Mouse (Mus musculus) midbrain, embryonic 11.5 days (tissue): ENCODE results near the gene Rspo1. TPM values are rescaled to one million over a fixed set of nuclear protein-coding genes. Genes with fewer than 3 reads are reported as not detected.

Source experiments
- ATAC-seq: fragments of 200-750 bp; cut with Nextera tagmentation; 2 replicates; pipeline ENCODE4 v1.8.0; 2017; ENCODE audit warnings: moderate TSS enrichment, moderate library complexity; ENCODE audit not compliant: low FRiP score
- DNase-seq: peaks from one replicate; pipeline ENCODE4 v3.0.0; 2015; ENCODE audit warnings: low spot score; ENCODE audit errors: missing footprints
- H3K27ac ChIP-seq: fragments of 300-500 bp; sonication (generic); 2 replicates; pipeline ENCODE4 v1.5.1; 2014; ENCODE audit warnings: low read depth, low read length
- H3K27me3 ChIP-seq: fragments of 300-500 bp; sonication (generic); 2 replicates; pipeline ENCODE4 v1.6.1; 2014; ENCODE audit warnings: mild to moderate bottlenecking, low read length, moderate library complexity, mixed read lengths; ENCODE audit not compliant: control insufficient read depth, insufficient read depth
- H3K36me3 ChIP-seq: fragments of 300-500 bp; sonication (generic); 2 replicates; pipeline ENCODE4 v1.6.1; 2014; ENCODE audit warnings: mild to moderate bottlenecking, low read length, moderate library complexity, mixed read lengths; ENCODE audit not compliant: control insufficient read depth, insufficient read depth
- H3K4me1 ChIP-seq: fragments of 300-500 bp; sonication (generic); 2 replicates; pipeline ENCODE4 v1.6.1; 2014; ENCODE audit warnings: low read length; ENCODE audit not compliant: control insufficient read depth, insufficient read depth
- H3K4me2 ChIP-seq: fragments of 300-500 bp; sonication (generic); 2 replicates; pipeline ENCODE4 v1.6.1; 2014; ENCODE audit warnings: mild to moderate bottlenecking, moderate library complexity
- H3K4me3 ChIP-seq: fragments of 300-500 bp; sonication (generic); 2 replicates; pipeline ENCODE4 v1.5.1; 2014; ENCODE audit warnings: low read depth, low read length
- H3K9ac ChIP-seq: fragments of 300-500 bp; sonication (generic); 2 replicates; pipeline ENCODE4 v1.6.1; 2014; ENCODE audit warnings: low read length
- H3K9me3 ChIP-seq: fragments of 300-500 bp; sonication (generic); 2 replicates; pipeline ENCODE4 v1.6.1; 2016; ENCODE audit warnings: low read length; ENCODE audit not compliant: control insufficient read depth
- WGBS: fragments of 180-500 bp; shearing (Covaris S2); extraction: QIAGEN DNeasy Blood & Tissue Kit; methylation state at CpG from one replicate; pipeline ENCODE4 v1.1.7; 2014; 5-methylcytosine and 5-hydroxymethylcytosine counted together
- polyA plus RNA-seq: library from polyadenylated mRNA; unstranded; fragments of >200 nt; fragmentation: Nextera tagmentation; extraction: Ambion mirVana; gene quantifications from 2 replicates; pipeline ENCODE4 v1.2.1, GENCODE M21; 2014

Gene Rspo1
- polyA plus RNA-seq, 1 experiment from 2014 or later = 11.9 TPM

GRCm38 (mm10) chr4:124970194-124970593 is 16.0 kb upstream of the Rspo1 start:
- no peak overlapping the region for H3K27ac ChIP-seq
- H3K9ac ChIP-seq = 0 out of 2 replicates have a peak overlapping the region, but pooled peaks have one; percentile 5
- no peak overlapping the region for H3K4me2 ChIP-seq
- no peaks in the 10 kb centered on the region for H3K36me3 ChIP-seq
- H3K9me3 ChIP-seq = no peaks in the 10 kb centered on the region
- peaks cover 12% of the 10 kb centered on the region for H3K4me1 ChIP-seq
- WGBS = 70% methylated on average over 11 of the region's 11 CpGs
- H3K27me3 ChIP-seq = no peaks in the 10 kb centered on the region
- no peak for DNase-seq
- no peak overlapping the region for H3K4me3 ChIP-seq
- ATAC-seq = no peak

DNA sequence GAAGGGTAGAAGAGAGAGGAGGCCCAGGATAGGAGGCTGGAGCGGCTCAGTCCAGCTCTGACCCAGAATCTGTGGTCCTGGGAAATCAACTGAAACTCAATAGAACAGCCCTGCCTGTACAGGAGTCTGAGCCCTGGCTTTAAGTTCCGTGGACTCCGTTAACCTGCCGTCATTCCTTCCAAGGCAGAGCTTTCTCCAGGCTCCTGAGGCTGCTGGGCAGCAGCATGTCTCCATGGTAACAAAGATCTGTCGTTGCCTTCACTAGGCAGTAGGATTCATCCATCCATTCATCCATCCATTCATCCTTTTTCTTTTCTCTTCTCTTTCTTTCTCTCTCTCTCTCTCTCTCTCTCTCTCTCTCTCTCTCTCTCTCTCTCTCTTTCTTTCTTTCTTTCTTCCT is 15.6 kb upstream of the Rspo1 start:
- DNase-seq (no peak), ATAC-seq (no peak)
- no peak overlapping the region for H3K4me3 ChIP-seq
- H3K4me2 ChIP-seq = no peak overlapping the region
- 0 out of 2 replicates have a peak overlapping the region, but pooled peaks have one; percentile 5 for H3K9ac ChIP-seq
- 33% methylated on average over 5 of the region's 5 CpGs for WGBS
- H3K4me1 ChIP-seq = peaks cover 8% of the 10 kb centered on the region
- H3K9me3 ChIP-seq = no peaks in the 10 kb centered on the region
- no peaks in the 10 kb centered on the region for H3K36me3 ChIP-seq
- no peak overlapping the region for H3K27ac ChIP-seq
- H3K27me3 ChIP-seq = no peaks in the 10 kb centered on the region

DNA sequence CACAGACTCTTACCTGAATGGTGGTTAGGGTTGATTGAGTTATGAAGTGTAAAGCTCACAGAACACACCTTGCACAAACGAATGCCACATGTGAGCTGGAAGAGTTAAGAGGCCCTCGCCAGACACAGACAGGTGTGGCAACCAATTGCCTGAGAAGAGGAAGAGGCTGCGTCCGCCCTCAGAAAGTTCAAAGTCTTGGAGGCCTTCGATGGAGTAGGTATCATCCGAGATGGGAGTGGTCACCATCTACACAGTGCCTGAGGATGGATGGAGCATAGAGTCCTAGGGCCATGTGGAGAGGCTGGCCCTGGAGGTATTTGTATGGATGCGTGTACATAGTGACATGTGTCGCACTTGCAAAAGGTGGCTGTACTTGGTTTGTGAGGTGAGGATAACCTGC is 15.1 kb upstream of the Rspo1 start:
- no peak overlapping the region for H3K4me3 ChIP-seq
- no peak overlapping the region for H3K9ac ChIP-seq
- no peaks in the 10 kb centered on the region for H3K9me3 ChIP-seq
- ATAC-seq (no peak), DNase-seq (no peak)
- no peak overlapping the region for H3K27ac ChIP-seq
- H3K4me1 ChIP-seq = peaks cover 8% of the 10 kb centered on the region
- 88% methylated on average over 8 of the region's 8 CpGs for WGBS
- H3K36me3 ChIP-seq = no peaks in the 10 kb centered on the region
- H3K4me2 ChIP-seq = no peak overlapping the region
- no peaks in the 10 kb centered on the region for H3K27me3 ChIP-seq

DNA sequence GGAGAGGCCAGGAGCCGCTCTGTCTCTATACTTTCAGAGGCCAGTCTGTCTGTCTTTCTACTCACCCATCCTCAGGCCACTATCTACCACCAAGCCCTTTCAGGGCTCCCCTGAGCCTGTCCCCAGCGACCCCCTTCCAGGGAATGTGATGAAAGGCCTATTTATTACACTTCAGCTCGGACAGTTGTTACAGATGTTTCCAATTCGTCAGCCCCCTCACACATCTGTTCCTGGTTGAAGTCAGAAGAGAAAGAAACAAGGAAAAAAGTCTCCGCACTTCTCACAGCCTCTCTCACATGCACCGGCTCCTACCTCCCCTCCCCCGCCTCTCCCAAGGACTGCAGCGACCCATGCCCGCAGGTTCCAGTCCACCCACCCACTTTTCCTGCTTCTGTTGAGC is 13.9 kb upstream of the Rspo1 start:
- 66% methylated on average over 9 of the region's 9 CpGs for WGBS

DNA sequence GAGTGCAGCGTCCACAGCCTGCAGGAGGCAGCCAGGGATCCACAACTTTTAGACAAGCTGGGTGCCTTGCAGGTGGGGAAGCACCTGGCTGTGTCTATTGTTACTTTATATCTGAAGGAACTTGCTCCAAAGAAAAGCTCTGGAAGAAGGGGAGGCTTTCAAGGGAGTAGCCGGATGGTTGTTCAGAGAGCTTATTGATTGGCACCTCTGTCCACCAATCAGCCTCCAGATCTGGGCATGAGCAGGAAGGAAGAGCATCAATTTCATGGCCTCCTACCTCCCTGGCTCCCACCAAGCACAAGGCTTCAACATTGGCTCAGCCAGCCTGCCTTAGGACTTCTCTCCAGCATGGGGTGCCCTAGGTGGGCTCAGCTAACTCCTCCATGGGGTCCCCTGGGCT is 12.9 kb upstream of the Rspo1 start:
- peaks cover 8% of the 10 kb centered on the region for H3K4me1 ChIP-seq
- no peak overlapping the region for H3K27ac ChIP-seq
- H3K27me3 ChIP-seq = no peaks in the 10 kb centered on the region
- DNase-seq = no peak
- H3K9me3 ChIP-seq = no peaks in the 10 kb centered on the region
- H3K4me2 ChIP-seq = no peak overlapping the region
- 72% methylated on average over 2 of the region's 2 CpGs for WGBS
- H3K9ac ChIP-seq = no peak overlapping the region
- no peaks in the 10 kb centered on the region for H3K36me3 ChIP-seq
- H3K4me3 ChIP-seq = no peak overlapping the region
- no peak for ATAC-seq

More for the DNA sequence above, 13.9 kb upstream of the Rspo1 start:
- Histone ChIP-seq H3K27ac (no peak overlapping the region), H3K9ac (no peak overlapping the region), H3K27me3 (no peaks in the 10 kb centered on the region), H3K36me3 (no peaks in the 10 kb centered on the region), H3K4me3 (no peak overlapping the region), H3K9me3 (no peaks in the 10 kb centered on the region), H3K4me1 (peaks cover 8% of the 10 kb centered on the region), H3K4me2 (no peak overlapping the region)
- ATAC-seq = no peak
- no peak for DNase-seq

DNA sequence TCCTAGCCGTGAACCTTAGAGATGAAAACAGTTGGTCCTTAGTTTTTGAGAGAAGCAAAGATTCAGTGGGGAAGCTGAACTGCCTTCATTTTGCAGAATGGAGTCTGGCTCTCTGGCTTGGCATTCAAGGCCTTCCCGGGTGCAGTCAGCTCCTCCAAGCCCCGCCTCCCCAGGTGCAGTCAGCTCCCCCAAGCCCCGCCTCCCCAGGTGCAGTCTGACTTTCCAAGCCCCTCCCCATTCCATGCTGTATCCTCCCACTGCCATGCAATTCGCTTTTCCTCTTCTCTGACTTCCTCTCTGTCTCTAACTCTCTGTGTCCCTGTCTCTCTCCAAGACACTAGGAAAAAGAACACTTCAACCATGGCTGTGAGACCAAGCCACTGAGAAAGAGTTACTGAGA is 8.0 kb upstream of the Rspo1 start:
- DNase-seq (no peak), ATAC-seq (no peak)
- H3K36me3 ChIP-seq = no peaks in the 10 kb centered on the region
- no peak overlapping the region for H3K9ac ChIP-seq
- H3K4me3 ChIP-seq = no peak overlapping the region
- no peaks in the 10 kb centered on the region for H3K4me1 ChIP-seq
- WGBS = 42% methylated on average over 5 of the region's 5 CpGs
- H3K4me2 ChIP-seq = no peak overlapping the region
- H3K27me3 ChIP-seq = peaks cover 4% of the 10 kb centered on the region; the same call in 1 of the 2 replicates
- H3K27ac ChIP-seq = no peak overlapping the region
- no peaks in the 10 kb centered on the region for H3K9me3 ChIP-seq

DNA sequence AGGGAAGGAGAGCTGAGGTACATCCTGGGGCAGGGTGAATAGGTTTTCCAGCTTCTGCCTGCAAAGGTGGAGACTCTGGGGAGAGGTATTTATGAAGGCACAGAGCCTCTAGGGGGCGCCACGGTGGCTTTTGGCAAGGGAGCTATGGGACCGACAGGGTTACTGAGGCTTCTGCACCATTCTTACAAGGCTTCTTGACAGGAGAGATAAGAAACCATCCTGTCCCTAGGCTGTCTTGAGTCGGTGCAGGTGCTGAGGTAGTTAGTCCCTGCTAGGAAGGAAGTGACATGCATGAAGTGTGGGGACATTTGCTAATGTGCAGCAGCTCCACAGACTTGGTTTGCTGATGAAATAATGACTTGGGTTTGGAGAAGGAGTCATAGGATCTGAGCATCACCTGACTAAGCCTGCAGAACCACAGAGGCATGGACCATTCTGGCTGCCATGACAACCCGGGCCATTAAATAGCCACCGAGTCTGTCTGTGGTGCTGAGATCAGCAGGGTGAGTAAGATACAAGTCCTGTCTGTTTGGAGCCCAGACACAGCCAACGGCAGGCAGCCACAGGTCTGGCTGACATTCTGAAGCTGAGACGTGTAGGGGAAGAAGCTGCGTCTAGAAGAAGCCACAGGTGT is 2.2 kb upstream of the Rspo1 start:
- no peaks in the 10 kb centered on the region for H3K9me3 ChIP-seq
- no peak overlapping the region for H3K27ac ChIP-seq
- 18% methylated on average over 9 of the region's 9 CpGs for WGBS
- no peaks in the 10 kb centered on the region for H3K36me3 ChIP-seq
- DNase-seq (peak; percentile 89), ATAC-seq (no peak)
- no peak overlapping the region for H3K9ac ChIP-seq
- peaks cover 18% of the 10 kb centered on the region for H3K4me1 ChIP-seq
- no peak overlapping the region for H3K4me2 ChIP-seq
- H3K4me3 ChIP-seq = no peak overlapping the region
- peaks cover 57% of the 10 kb centered on the region for H3K27me3 ChIP-seq

DNA sequence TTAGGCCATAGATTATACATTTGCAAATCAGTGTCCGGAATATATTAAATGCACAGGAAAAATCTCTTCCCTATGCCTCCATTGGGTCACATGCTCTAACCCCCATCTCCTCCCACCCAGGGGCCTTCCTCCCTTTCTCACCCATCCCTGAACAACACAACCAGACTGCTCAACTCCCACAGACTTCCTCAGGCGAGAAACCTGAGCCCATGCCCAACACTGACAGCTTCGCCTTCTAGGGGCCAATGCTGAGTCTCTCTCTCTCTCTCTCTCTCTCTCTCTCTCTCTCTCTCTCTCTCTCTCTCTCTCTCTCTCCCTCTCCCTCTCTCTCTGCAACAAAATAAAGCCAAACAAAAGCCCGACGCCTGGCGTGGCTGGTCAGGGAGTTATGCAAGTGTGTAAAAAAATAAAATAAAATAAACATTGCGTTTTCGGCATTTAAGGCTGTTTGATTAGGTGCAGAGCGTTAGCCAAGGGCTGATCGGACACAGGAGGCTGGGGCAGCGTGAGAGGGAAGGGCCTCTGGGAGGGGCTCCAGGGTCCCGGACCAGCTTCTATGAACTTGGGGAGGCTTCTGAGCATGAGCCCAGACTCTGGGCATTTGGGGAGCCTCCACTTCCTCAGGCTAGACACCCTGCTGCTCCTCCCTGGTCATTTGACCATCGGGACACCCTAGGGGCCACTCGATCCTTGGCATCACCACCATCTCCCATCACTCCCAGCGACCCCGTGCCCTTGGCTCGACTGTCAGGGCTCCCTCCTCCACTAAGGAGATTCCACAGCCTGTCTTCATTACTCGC is 1.2 kb upstream of the Rspo1 start:
- Histone ChIP-seq H3K4me3 (no peak overlapping the region), H3K9ac (peak overlapping the region; percentile 5; the same call in 1 of the 2 replicates), H3K36me3 (no peaks in the 10 kb centered on the region), H3K9me3 (no peaks in the 10 kb centered on the region), H3K27ac (no peak overlapping the region), H3K4me2 (peak overlapping the region; percentile 58), H3K4me1 (peaks cover 25% of the 10 kb centered on the region), H3K27me3 (peaks cover 66% of the 10 kb centered on the region)
- DNase-seq (peak; percentile 90), ATAC-seq (no peak)
- WGBS = 7% methylated on average over 18 of the region's 18 CpGs
